Mouse (Mus musculus): ENCODE measurements around the gene Cog5. TPM values are rescaled to one million over a fixed set of nuclear protein-coding genes. Genes with fewer than 3 reads are reported as not detected.
A peak's percentile ranks its signal among the peaks of the same experiment; 100 is the strongest.

Cog5 gene
- polyA plus RNA-seq, 1 experiment from 2014 or later = 31.1 TPM

DNA sequence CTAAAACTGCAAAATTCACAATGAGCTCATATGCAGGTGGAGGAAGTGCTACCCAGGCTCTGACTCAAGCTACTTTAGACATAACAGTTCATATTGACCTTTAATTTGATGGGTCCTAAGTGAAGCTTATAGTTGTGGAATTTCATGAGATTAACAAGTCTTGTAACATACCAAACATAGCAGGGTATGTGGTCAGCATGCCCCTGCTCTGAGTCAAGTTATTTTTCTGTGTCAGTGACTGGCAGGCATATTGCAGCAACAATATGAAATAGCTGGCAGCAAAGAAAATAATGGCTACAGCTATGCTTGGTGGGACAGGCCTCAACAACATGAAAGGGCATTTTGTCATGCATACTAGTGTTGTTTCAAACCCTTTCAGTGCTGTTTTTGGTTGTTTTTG is 183.9 kb downstream of the Cog5 start:
- peaks cover 11% of the 10 kb centered on the region for H3K36me3 ChIP-seq (replicated peaks)
- H3K9me3 ChIP-seq = no peaks in the 10 kb centered on the region
- H3K4me3 ChIP-seq = no peak overlapping the region
- no peak overlapping the region for H3K27ac ChIP-seq (replicated peaks)
- DNase-seq (ENCODE audit: low spot score) = no peak
- no peaks in the 10 kb centered on the region for H3K27me3 ChIP-seq (replicated peaks; ENCODE audit: low read depth, poor library complexity, severe bottlenecking)
- H3K4me1 ChIP-seq = peaks cover 7% of the 10 kb centered on the region; the same call in 1 of the 2 replicates

DNA sequence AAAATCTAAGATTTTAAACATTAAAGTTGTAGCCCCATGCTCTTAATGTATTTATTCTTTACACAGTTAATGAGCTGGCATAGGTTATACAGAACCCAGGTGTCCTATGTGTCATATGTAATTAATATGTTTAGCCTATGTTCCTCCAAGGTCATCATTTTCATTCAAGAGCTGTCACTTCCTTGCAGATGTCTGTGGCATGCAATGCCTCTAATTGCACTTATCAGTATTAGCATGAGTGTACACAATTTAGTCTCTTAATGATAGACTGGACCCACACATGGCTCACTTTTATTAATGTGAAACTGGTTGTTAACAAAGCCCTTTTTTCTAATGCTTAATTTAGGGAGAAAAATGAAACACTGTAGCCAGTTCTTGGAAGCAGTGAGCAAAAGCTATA is 184.6 kb downstream of the Cog5 start:
- H3K4me1 ChIP-seq = peaks cover 7% of the 10 kb centered on the region; the same call in 1 of the 2 replicates
- no peaks in the 10 kb centered on the region for H3K9me3 ChIP-seq
- H3K36me3 ChIP-seq (replicated peaks) = peaks cover 11% of the 10 kb centered on the region
- no peak for DNase-seq (ENCODE audit: low spot score)
- no peak overlapping the region for H3K27ac ChIP-seq (replicated peaks)
- no peak overlapping the region for H3K4me3 ChIP-seq
- no peaks in the 10 kb centered on the region for H3K27me3 ChIP-seq (replicated peaks; ENCODE audit: low read depth, poor library complexity, severe bottlenecking)

DNA sequence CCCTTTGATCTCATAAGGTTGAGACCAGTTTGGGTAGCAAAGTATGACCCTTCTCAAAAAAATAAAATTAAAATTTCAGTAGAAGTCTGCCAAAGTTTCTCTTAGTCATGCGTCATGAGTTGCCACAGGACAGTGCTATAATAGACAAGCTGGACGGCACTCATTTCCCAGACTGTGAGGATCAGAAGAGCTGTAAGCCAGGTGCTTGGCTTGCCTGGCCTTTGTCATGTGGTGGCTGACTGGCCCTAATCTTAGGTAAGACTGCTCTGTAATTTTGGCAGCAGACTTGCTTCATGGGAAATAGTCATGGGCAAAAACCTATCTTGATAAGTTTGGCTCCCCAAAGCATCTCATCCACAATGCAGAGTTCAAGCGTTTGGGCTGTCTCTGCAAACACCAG is 191.4 kb downstream of the Cog5 start:
- Histone ChIP-seq H3K9me3 (no peaks in the 10 kb centered on the region), H3K4me1 (peaks cover 8% of the 10 kb centered on the region), H3K4me3 (no peak overlapping the region), H3K27me3 (replicated peaks; ENCODE audit: low read depth, poor library complexity, severe bottlenecking) (no peaks in the 10 kb centered on the region), H3K36me3 (replicated peaks) (peaks cover 15% of the 10 kb centered on the region), H3K27ac (replicated peaks) (no peak overlapping the region)
- WGBS = 83% methylated on average over 3 of the region's 3 CpGs
- DNase-seq (ENCODE audit: low spot score) = no peak

DNA sequence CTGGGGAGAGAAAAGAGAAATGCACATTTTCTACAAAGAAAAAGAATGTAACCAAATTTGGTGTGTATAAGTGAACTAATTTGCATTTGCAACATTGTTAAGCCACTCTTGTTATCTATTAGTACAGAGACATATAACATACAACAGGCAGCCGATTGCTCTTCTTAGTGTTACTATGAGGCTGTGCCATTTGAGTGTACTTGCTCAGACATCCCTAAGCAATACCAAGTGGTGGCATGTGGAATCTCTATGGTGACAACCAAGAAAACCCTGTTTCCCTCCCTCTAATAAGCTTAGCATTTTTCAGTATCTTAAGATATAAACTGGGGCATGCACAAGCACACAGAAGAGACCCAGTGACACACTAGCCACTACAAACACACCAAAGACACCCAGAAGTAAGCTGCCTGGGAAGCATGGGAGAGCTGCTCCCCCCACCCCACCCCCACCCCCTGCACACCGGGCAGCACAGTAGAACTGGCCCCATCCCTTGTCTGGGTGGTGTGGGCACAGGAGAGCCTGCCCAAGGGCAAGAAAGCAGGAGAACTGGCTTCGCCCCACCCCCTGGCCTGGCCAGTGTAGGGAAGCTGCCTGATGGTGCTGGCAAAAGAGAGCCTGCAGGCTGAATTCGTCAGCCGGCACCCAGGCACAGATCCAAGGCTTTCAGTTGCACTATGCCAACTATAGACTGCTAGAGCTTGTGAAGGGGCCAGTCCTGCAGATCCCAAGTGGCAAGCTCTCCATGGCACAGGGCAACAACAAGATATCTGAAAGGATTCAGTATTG is 194.2 kb downstream of the Cog5 start:
- DNase-seq (ENCODE audit: low spot score) = no peak
- Histone ChIP-seq H3K4me3 (no peak overlapping the region), H3K4me1 (peaks cover 8% of the 10 kb centered on the region), H3K9me3 (no peaks in the 10 kb centered on the region), H3K27me3 (replicated peaks; ENCODE audit: low read depth, poor library complexity, severe bottlenecking) (no peaks in the 10 kb centered on the region), H3K27ac (replicated peaks) (0 out of 2 replicates have a peak overlapping the region, but pooled peaks have one; percentile 40), H3K36me3 (replicated peaks) (0 out of 2 replicates have a peak, but pooled peaks cover 4% of the 10 kb centered on the region)
- 76% methylated on average over 5 of the region's 5 CpGs for WGBS

DNA sequence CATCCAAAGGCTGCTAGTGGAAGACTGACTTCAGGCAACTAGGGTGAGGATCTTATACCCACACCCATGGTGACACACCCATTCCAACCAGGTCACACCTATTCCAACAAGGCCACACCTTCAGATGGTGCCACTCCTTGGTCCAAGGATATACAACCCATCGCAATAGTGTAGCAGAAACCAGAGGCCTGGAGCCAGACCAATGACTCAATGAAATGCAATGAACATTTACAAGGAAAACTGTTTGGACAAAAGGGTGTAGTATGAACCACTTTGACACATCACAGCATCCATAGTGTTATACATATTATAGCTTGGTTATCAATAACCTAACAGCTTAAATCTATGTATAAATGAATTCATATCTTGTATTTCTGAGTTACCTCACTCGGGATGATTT is 194.9 kb downstream of the Cog5 start:
- peaks cover 8% of the 10 kb centered on the region for H3K4me1 ChIP-seq
- WGBS = 93% methylated on average over 2 of the region's 2 CpGs

DNA sequence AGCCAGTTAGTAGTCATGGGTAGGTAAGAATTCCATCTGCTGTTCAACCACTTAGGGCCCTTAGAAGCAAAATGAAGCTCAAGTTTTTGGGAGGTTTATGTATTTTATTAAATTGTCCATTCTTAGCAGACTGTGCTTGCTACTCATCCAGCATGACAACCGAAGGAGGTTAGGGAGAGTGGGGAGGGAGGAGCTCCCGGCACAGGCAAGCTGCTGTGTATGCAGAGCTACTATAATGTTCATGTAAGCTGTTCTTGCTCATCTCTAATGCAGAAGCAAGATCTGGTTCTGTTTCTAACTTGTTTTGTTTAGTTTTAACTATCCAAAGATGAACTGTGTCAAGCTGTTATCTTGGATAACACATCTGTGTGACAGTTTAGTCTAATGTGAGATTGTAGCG is 199.4 kb downstream of the Cog5 start:
- no peaks in the 10 kb centered on the region for H3K4me1 ChIP-seq
- no peaks in the 10 kb centered on the region for H3K9me3 ChIP-seq
- no peak for DNase-seq (ENCODE audit: low spot score)
- 0 out of 2 replicates have a peak, but pooled peaks cover under 1% of the 10 kb centered on the region for H3K36me3 ChIP-seq (replicated peaks)
- WGBS = 72% methylated on average over 3 of the region's 3 CpGs
- no peaks in the 10 kb centered on the region for H3K27me3 ChIP-seq (replicated peaks; ENCODE audit: low read depth, poor library complexity, severe bottlenecking)
- H3K4me3 ChIP-seq = no peak overlapping the region
- H3K27ac ChIP-seq (replicated peaks) = no peak overlapping the region

More for the DNA sequence above, 194.9 kb downstream of the Cog5 start:
- Histone ChIP-seq H3K36me3 (replicated peaks) (0 out of 2 replicates have a peak, but pooled peaks cover 4% of the 10 kb centered on the region), H3K27ac (replicated peaks) (no peak overlapping the region), H3K27me3 (replicated peaks; ENCODE audit: low read depth, poor library complexity, severe bottlenecking) (no peaks in the 10 kb centered on the region), H3K9me3 (no peaks in the 10 kb centered on the region), H3K4me3 (no peak overlapping the region)
- no peak for DNase-seq (ENCODE audit: low spot score)

DNA sequence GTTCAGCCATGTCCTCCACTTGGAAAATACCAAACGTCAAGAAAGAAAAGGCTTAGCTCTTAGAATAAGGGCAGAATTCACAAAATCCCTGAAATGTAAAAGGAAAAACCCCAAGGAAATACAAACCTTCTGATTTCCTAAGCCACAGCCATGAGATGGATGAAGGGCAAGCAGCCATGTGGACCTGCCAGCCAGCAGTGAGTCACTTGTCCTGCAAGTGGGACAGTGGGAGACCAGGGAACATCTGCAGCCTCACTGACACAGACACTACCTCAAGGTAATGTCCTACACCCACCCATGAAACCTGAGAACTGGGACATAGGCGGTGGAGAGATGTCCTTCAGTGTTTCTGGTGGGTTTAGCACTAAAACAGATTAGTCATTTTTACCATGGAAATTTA is 200.1 kb downstream of the Cog5 start:
- WGBS = 78% methylated on average over 2 of the region's 2 CpGs

DNA sequence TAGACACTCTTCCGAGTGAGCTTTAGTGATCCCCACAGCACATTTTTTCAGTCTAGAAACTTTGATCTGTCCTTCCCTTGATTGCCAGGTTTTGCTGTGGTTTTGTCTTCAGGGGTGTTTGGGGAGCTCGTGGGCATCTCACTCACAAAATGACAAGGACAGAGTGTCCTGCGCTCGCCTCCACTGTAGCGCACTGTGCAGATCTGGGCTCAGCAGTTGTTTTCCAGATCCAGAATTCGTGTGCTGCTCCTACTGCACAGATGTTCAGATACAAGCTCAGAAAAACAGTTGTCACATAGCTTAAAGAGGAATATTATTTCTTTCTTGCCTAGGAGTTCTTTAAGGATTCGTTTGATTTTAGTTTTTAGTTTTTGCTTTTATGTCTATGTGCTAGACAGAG is 203.1 kb downstream of the Cog5 start:
- Histone ChIP-seq H3K4me3 (no peak overlapping the region), H3K36me3 (replicated peaks) (no peaks in the 10 kb centered on the region), H3K4me1 (no peaks in the 10 kb centered on the region), H3K27me3 (replicated peaks; ENCODE audit: low read depth, poor library complexity, severe bottlenecking) (no peaks in the 10 kb centered on the region), H3K9me3 (no peaks in the 10 kb centered on the region), H3K27ac (replicated peaks) (no peak overlapping the region)
- WGBS = 87% methylated on average over 7 of the region's 7 CpGs
- DNase-seq (ENCODE audit: low spot score) = no peak

More for the DNA sequence above, 200.1 kb downstream of the Cog5 start:
- Histone ChIP-seq H3K4me3 (no peak overlapping the region), H3K27me3 (replicated peaks; ENCODE audit: low read depth, poor library complexity, severe bottlenecking) (no peaks in the 10 kb centered on the region), H3K9me3 (no peaks in the 10 kb centered on the region), H3K4me1 (no peaks in the 10 kb centered on the region), H3K36me3 (replicated peaks) (no peaks in the 10 kb centered on the region), H3K27ac (replicated peaks) (no peak overlapping the region)
- no peak for DNase-seq (ENCODE audit: low spot score)

DNA sequence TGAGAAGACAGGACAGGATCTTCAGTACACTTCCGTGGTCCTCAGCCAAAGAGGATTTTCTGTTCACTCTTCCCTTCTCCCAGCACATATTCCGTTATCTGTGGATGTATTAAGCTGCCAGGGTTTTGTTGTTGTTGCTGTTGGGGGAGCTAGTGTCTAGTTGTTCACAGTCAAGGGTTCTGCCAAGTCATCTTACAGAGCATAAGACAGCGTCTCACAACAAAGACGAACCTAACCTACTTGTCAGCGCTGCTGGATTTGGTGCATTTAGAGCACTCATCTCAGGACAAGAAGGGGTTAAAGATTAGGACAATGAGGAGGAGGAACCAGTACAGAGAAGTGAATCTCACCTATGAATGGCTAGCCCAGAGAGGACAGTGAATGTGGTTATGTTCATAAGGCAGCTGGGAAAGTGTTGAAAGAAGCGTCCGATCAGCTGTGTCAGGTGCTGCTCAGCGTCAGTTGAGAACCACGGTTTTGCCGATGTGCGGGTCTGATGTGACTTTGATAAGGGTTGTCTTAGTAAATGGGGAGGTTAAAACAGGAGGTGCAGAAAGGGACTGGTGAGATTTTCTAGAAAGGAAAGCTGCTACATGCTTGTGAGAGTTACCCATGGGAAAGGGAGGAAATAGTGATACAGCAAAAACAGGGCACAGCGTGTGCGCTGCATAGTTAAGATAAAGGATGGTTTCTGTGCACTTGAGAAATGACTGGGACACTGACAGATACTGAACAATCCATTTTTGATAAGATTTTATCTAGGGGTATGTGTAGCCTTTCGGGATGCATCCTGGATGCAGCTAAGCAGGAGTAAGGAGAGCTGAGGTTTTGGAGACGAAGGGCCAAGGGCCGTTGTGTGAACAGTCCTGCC is 208.2 kb downstream of the Cog5 start:
- H3K27ac ChIP-seq (replicated peaks) = no peak overlapping the region
- no peaks in the 10 kb centered on the region for H3K36me3 ChIP-seq (replicated peaks)
- H3K4me3 ChIP-seq = no peak overlapping the region
- H3K27me3 ChIP-seq (replicated peaks; ENCODE audit: low read depth, poor library complexity, severe bottlenecking) = no peaks in the 10 kb centered on the region
- no peaks in the 10 kb centered on the region for H3K4me1 ChIP-seq
- no peaks in the 10 kb centered on the region for H3K9me3 ChIP-seq
- 92% methylated on average over 16 of the region's 16 CpGs for WGBS
- no peak for DNase-seq (ENCODE audit: low spot score)

DNA sequence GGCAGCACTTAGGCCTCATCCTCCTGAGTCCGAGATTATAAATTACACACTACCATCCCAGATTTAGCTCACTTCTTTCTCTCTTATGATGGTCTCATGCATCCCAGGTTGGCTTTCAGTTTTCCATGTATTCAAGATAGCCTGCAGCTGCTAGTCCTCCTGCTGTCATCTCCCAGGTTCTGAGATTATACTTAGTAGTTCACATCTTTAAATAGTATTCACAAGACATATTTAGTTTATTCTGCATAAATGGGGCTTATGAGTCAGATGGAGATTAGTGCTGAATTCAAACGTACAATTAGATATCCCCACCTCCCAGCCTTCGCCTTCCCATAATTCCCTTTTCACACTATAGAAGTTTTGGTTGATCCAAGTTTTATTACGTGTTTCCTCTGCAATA is 222.1 kb downstream of the Cog5 start:
- no peak for DNase-seq (ENCODE audit: low spot score)
- H3K27me3 ChIP-seq (replicated peaks; ENCODE audit: low read depth, poor library complexity, severe bottlenecking) = no peaks in the 10 kb centered on the region
- 93% methylated on average over 4 of the region's 4 CpGs for WGBS
- H3K4me1 ChIP-seq = no peaks in the 10 kb centered on the region
- no peaks in the 10 kb centered on the region for H3K36me3 ChIP-seq (replicated peaks)
- no peaks in the 10 kb centered on the region for H3K9me3 ChIP-seq
- no peak overlapping the region for H3K4me3 ChIP-seq
- H3K27ac ChIP-seq (replicated peaks) = no peak overlapping the region

DNA sequence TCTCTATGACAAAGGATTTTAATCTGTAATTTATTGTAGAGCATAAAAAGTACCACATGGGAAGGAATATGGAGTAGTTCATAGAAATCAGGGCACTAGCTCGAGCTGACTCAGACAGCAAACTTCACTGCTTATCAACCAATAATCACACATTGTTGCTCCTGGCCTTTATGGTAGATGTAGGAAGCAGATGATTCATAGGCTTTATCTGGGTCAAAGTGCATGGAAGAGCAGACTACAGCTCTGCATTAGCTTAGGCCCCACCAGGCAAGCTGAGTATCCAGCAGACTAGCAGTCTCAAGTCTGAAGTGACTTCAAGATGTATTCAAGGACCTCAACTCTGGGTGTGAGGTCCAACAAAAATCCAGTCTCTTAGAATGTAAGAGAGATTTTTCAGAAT is 228.1 kb downstream of the Cog5 start:
- Histone ChIP-seq H3K4me3 (no peak overlapping the region), H3K4me1 (no peaks in the 10 kb centered on the region), H3K36me3 (replicated peaks) (peaks cover 16% of the 10 kb centered on the region), H3K9me3 (no peaks in the 10 kb centered on the region), H3K27me3 (replicated peaks; ENCODE audit: low read depth, poor library complexity, severe bottlenecking) (no peaks in the 10 kb centered on the region), H3K27ac (replicated peaks) (no peak overlapping the region)
- 92% methylated on average over 1 of the region's 1 CpGs for WGBS
- DNase-seq (ENCODE audit: low spot score) = no peak

DNA sequence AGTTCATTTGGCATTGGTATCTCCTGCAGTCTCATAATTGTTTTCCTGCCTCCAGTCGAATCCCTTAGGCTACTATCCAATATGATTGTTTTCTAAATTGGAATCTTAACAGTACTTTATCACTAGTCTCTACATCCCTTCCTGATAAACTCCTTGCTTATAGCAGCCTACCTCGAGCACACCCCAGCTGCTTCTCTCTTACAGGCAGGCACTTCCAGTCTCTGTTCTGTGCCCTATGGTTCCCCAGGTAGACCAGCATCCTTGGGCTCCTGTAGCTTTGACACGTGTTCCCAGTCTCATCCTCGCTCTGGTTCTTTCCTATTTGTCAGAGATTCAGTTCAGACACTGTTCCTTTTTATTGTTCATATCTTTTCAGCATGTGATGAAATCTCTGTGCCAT is 229.7 kb downstream of the Cog5 start:
- WGBS = 87% methylated on average over 4 of the region's 4 CpGs
- DNase-seq (ENCODE audit: low spot score) = no peak
- Histone ChIP-seq H3K4me3 (no peak overlapping the region), H3K9me3 (no peaks in the 10 kb centered on the region), H3K4me1 (no peaks in the 10 kb centered on the region), H3K27ac (replicated peaks) (no peak overlapping the region), H3K27me3 (replicated peaks; ENCODE audit: low read depth, poor library complexity, severe bottlenecking) (no peaks in the 10 kb centered on the region), H3K36me3 (replicated peaks) (peaks cover 16% of the 10 kb centered on the region)

DNA sequence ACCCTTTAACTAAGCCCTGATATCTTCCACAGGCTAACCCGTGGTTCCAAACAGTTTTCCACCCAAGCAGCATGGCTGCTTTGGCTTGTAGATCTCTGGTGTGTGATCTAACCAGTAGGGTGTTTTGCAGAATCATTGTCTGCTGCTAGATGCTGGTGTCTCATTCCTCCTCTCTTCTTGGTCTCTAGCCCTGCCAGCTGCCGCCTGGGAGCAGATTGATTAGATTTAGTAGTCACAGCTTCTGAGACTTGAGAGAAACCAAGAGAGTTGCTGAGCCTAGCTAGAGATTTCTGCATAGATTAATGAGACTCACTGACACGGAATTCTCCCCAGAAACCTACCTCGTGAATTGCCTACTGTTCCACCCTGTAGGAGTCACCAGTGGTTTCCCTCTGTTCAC is 230.4 kb downstream of the Cog5 start:
- Histone ChIP-seq H3K27me3 (replicated peaks; ENCODE audit: low read depth, poor library complexity, severe bottlenecking) (no peaks in the 10 kb centered on the region), H3K4me1 (no peaks in the 10 kb centered on the region), H3K9me3 (no peaks in the 10 kb centered on the region)

More for the DNA sequence above, 230.4 kb downstream of the Cog5 start:
- DNase-seq (ENCODE audit: low spot score) = no peak
- H3K36me3 ChIP-seq (replicated peaks) = peaks cover 16% of the 10 kb centered on the region
- H3K4me3 ChIP-seq = no peak overlapping the region
- WGBS = 88% methylated on average over 4 of the region's 4 CpGs
- no peak overlapping the region for H3K27ac ChIP-seq (replicated peaks)
